Mouse (Mus musculus) right cerebral cortex, postnatal 10 days (tissue): ENCODE results near the gene Mmachc.

ENCODE experiments used
- DNase-seq, 2 experiments: peaks; one replicate each; pipeline ENCODE4 v3.0.0; 2021; ENCODE audit warnings: low spot score in 2 of 2

The Mmachc gene

DNA sequence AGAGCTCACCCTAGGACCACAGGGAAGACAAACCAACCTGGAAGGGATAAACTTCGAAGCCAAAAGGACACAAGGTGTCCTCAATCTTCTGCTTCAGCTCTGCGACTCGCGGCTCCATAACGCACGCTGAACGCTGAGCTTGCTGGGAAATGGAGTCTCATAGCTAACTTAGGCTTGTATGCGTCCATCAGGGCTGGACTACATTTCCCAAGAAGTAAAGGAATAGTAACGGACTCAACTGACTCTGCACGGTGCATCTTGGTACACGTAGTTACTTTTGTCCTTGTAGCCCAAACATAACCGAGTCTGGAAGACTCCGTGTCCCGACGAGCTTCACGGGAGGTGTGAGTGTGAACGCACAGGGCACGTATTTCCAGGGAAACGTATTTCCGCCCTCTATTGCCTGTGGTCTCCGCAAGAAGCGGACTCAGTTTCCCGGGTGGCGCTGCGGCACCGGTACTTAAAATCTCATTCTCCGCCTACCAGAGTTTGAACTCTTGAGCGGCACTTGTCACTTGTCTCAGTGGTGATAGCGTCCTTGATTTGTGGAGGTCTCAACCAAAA, at the start of gene Mmachc, which contains the start of gene Ccdc163:
Mmachc (minus strand) TSS at position 206 of the 564 bp plus-strand sequence.
Ccdc163 (plus strand) TSS at position 309 of the 564 bp plus-strand sequence.
- peak; percentile 97 to 98 for DNase-seq

DNA sequence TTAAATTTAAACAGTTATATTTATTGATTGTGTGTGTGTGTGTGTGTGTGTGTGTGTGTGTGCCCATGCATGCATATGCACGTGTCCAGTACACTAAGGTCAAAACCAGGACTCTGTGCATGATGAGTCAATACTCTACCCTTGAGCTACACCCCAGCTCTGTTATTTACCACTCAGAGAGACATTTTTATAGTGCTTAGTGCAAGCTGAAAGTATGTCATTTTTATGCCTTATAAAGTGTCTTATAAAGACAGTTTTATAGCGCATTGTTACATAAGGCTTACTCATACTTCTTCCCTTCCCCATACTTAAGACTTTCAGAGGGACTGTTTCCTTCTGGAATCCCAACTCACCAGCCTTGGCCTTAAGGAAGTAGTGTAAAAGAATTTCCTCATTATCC, 41.5 kb upstream of the Mmachc start:
- no peak for DNase-seq

DNA sequence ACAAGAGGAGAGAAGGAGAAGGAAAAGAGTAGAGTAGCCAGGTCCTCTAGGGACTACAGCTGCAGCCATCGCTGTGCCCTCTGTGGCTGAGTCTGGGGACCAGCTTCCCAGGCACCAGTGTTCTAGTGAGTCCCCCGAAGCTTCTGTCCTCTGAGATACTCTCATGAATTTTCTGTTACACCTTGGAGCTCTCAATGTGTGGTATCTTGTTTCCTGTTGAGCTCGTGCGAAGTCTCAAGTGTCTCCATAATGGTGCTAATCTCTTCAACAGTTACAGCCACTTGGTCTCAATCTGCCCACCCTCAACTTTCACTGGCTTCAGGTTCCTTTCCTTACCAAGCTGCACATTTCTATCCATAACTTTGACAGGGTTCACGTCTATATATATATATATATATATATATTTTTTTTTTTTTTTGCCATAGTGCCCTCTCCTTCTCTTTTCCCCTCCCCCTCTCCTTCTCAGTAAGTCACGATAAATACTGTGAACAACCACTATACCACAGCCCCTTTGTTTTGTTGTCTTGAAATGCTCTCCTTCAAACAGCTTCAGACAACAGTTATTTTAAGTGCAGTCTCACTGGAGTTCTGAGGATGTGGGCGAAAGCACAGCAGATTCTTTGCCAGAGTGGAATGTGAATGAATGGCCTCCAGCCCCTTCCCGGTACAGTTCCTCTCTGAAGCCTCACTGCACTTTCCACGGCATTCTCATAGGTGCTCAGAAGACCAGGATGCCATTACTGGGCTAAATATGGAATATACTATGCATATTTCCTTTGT, 31.0 kb upstream of the Mmachc start:
- no peak for DNase-seq

DNA sequence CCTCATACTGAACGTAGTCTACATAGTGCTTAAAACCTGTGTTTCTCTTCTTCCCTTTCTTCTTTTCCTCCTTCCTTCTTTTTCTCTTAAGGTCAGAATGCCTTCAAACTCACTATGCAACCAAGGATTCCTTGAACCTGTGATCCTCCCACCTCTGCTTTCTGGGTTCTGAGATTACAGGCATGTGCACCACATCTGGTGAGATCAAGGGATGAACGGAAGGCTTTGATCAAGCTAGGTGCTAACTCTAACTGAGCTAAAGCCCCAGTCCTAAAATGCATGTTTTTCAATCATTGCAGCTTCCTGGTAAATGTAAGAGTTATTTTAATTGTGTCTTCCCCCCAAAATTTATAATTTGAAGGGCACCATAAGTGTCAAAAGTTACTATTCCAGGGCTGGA, 26.8 kb upstream of the Mmachc start:
- DNase-seq = no peak

DNA sequence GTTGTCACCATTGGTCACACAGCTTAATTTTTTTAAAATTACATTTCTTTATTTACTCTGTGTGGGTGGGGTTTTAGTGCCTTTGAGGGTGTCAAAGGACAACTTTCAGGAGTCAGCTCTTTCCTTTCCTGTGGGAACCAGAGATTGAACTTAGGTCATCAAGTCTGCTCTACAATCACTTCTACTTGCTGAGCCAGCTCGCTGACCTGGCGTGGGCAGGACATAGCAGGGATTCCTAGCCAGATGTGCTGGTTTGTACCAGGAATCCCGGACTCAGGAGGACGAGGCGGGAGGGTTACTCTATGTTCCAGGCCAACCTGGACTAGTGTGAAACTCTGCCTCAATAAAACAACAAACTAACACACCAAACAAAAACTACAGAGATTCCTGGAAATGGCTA, 24.1 kb upstream of the Mmachc start:
- no peak for DNase-seq

DNA sequence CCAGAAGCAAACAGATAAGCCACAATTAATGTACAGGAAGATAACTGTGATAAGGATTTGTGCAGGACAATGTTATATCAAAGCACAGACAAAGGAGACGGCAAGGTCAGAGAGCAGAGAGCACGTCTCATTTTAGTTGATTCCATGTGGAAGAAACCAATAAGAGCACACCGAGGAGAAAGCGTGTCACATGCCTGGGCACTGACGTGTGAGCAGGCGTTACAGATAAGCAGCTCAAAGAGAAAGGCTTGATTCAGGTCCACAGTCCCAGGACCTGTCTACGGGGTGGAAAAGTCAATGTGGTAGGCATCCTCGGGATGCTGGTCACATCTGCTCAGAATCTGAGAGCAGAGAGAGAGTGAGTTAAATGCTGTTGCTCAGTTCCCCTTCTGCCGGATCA, 22.9 kb upstream of the Mmachc start:
- DNase-seq = no peak

DNA sequence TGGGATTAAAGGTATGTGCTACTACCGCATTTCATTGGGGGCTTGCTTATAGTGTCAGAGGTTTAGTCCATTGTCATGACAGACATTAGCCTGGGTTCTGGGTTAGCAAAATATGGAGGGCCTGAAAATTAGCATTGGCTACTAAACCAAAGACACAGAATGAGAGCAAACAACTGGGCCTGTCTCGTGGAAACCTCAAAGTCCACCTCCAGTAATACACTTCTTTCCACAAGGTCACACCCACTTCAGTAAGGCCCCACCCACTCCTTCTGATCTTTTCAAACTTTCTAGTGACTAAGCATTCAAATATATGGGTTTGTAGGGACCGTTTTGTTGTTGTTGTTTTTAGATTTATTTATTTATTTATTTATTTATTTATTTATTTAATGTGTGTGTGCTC, 21.3 kb upstream of the Mmachc start:
- no peak for DNase-seq

DNA sequence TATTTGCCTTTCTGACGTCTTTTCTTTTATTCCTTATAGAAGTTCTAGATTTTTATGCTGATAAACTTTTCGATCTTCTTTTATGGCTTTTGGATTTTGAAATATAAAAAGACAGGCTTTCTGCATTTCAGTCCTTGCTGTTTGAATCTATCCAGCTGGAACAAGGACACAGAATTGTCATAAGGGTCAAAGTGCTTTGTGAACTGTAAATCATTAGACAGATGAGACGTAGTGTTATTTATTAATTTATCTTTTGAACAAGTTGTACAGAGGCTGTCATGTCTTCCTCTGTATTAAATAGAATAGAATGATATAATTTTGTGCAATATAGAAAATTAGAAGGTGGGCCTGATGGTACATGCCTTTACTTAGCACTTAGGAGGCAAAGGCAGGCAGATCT, 19.2 kb upstream of the Mmachc start:
- DNase-seq = no peak

DNA sequence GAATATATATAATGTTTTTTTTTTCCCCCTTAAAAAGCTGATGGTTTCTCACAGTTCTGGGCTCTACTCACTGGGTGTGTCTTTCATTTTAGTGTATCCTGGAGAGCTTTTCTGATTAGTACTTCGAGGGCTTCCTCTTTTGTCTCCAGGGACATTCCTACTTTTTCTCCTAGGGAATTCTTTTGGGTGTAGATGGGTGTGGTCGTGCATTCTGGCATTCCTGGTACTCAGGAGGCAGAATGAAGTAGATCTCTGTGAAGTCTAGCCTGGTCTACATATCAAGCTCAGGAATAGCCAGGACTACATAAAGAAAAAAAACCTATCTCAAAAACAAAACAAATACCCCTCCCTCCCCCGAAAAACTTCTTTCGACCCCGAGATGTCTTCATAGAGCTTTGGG, 17.2 kb upstream of the Mmachc start:
- no peak for DNase-seq

DNA sequence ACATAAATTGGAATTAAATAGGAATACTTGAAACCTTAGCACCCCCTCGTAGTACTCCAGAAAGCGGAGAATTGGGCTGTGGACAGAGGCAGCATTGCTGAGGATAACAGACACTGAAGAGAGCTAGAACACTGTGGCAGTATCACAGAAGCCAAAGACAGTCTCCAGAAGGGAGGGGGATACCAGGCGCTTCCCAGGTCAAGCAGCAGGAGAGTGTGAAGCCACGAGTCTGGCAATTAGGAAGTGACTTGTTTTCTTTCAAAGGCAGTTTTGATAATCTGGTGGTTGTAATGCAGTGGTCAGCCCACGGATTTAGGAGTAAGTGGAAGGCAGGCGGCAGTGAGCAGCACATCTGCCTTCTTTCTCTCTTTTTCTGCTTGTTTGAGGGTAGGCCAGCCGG, 14.0 kb upstream of the Mmachc start:
- DNase-seq = no peak

DNA sequence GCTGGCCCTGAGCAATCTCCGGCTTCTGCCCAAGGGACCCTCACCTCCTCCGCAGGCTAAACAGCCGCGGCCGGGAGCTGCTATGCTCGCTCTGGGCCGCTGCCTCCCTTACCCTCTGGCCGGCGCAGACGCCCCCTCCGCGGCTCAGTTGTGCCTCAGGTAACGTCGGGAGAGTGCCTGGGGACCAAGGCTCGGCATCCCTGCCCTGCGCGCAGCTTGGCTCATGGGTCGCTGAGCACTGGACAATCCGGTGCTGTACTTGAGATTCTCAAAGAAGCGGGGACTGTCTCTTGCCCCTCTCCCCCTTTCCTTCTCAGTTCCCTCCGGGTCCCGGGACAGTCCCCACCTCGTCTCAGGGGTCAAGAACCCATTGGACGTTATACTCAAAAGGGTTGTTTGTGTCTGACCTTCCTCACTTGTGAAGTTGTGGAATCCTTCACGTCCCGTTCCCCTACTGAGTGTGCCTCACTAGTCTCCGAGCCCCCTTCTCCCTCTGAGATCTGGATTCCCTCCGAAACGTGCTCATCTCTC, 13.0 kb upstream of the Mmachc start:
- DNase-seq = no peak

DNA sequence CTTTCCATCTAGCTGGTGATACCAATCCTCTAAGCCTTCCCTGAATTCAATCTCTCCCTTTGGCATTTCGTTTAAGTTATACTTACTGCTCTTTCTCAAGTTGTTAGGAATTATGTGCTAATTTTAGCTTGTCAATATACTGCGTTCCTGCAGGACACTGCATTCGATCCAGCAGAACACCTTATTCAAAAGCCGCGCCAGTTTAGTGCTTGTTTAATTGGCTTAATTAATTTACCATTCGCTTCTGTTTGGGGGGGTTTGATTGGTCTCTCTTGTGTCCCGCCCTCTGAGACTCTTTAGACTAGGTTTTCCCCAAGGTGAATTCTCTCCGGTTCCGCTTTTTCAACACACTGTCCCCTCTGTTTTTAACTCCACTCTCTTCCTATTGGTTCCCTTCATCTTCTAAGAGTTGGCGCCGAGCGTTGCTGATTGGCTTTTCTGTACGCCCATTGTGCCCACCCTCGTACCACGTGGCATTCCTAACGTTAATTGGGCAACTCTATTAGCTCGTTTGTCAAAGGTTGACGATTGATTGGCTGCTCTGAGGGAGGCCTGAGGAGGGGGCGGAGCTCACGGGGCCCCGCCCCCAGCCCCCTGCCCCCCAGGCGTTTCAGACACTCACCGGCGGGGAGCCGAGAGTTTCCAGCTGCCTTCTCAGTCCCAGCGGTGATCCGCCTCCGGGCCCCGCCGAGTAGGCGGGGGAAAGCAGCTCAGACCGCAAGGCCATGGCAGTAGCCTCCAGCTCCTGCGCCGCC, 12.3 kb upstream of the Mmachc start, which contains the start of gene Tesk2:
Tesk2 (plus strand) TSS at position 606 of the 755 bp plus-strand sequence.
- peak; percentile 96 to 98 for DNase-seq

DNA sequence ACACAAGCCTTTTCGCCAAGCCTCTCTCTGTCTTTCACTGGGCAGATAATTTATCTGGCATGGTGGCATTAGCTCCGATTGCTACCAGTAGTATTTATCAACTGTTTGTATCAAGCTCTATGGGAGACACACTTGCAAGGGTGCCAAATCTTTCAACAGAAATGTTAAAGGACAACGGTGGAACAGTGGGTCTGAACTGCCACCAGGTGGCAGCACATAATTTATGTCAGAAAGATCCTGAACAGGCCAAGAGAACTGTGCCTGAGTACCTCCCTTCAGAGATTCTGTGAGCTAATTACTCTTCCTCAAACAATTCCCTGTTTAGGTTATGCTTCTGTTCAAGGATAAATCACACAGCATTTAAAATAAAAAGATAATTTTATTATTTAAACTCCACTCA, 11.2 kb upstream of the Mmachc start:
- peak; percentile 78 to 85 for DNase-seq

DNA sequence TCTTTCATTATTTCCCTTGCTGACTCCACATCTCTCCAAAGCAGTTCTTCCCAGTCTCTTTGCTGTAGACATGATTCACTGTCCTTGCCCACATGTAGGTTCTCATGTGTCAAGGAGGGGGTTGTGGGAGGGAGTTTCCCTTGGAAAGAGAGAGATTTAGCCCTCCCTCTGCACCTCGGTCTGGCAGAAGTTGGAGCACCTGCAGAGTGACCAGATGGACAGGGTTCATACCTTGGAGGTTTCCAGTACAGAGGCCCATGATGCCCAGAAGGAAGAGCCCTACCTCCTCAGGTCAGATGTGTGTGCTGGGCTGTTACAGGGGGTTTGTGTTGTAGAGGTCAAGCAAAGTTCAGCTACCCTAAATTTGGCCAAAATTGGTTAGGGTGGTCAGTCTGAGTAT, 4.3 kb upstream of the Mmachc start:
- DNase-seq = no peak

DNA sequence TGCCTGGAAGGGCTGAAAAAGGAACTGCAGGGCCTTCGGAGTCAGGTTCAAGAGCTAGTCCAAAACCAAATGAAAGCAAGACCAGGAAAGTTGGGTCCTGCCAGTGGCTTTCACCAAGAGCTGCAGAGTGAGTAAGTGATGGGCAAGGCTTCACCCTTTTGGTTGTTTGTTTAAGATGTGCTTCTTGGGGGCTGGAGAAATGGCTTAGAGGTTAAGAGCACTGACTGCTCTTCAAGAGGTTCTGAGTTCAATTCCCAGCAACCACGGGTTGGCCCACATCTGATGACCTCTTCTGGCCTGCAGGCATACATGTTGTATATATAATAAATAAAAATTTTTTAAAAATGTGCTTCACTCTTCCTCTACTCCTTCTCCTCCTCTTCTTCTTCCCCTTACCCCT, 1.9 kb upstream of the Mmachc start:
- DNase-seq = no peak

DNA sequence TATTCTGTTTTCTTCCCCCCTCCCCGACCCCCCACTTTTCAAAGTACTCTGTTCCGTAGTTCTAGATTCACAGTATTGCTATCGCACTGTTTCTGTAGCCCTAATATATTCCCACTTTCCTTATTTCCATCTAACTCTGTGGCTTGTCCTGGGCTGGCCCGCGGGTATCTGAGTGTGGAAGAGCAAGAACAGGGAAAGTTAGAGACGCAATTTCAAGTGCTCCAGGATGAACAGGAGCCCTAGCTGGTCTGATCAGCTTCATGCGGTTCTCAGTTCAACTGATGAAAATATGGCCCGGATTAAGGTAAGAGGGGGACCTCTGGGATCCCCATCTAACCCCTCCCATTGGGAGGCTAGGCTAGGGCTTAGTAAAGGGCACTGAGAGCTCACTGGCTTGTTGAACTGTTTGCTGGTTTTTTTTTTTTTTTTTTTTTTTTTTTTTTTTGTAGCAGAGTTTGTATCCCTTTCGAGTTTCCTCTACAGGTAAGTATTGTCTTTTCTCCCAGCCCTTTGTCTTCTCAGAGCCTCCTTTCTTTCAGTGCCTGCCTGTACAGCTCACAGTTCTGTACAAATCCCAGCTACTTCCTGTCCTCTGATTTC, 685 bp upstream of the Mmachc start:
- DNase-seq = no peak

DNA sequence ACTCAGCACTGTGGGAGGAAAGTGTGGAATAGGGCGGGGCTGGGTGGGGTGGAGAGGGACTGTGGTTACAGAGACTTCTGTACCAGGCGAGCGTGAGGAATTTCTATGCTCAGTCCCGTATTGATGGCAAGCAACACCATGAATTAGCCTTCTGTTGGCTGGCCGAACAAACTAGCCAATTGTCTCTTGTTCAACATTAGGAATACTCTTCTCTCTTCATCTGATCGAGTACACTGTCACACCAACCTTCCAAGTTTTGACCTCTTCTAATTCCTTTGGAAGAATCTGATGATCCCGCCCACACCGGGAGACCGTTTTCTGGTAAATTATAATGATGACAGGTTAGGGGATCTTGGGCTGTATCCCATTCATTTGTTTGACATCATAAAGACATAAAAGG, 540 bp downstream of the Mmachc start:
- DNase-seq = peak in 1 of 2 experiments; percentile 49

DNA sequence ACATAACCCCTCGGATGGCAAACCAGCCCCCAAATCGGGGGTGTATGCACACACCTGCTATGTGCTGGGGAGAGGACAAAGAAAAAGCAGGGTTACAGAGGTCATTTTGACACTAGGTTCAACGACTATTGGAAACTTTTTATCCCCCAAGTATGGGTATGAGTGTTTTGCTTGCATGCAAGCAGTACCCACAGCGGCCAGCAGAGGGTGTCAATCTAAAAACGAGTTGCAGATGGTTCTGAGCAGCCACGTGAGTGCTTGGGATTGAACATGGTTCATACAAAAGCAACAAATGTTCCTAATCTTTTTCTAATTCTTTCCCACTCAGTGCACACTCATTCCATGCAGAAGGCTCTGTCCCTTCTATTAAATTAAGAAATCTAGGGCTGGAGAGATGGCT, 4.4 kb downstream of the Mmachc start:
- peak; percentile 63 to 64 for DNase-seq

DNA sequence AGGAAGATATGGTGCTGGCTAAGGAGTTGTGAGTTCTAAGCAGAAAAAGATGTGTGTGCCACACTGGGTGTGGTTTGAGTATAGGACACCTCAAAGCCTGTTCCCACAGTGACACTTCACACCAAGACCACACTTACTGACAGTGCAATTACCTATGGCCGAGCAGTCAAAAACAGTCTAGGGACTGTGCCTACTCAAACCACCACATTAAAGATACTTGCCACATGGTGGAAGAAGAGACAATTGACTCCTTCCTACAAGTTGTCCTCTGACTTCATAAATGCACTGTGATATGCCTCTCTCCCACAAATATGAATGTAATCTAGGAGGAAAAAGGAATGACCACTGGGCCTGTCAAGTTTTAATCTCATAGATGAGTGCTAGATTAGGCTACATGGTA, 7.2 kb downstream of the Mmachc start:
- DNase-seq = no peak

DNA sequence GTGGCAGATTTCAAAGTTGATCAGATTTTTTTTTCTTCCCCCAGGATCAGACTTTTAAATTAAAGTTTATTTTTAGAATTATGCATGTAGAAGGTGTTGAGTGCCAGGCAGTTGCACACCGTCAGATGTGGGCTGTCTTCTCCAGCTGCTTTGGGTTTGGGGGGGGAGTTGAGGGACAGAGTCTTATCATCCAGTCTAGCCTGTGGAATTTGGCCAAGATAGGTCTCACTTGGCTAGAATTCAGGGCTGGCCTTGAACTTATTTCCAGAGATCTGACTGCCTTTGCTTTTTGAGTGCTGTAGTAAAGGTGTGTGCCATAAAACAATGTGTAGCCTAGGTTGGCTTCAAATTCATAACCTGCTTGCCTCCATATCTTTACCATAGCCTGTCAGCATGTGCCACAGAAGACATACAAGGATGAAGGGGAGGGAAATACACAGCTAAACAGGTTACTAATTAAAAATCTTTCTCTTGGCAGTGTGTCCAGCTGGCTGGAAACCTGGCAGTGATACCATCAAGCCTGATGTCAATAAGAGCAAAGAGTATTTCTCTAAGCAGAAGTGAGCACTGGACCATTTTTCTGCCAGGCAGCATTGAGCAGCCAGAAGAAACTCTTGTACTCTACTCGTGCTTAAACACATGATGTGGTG, 9.4 kb downstream of the Mmachc start:
- DNase-seq = no peak

DNA sequence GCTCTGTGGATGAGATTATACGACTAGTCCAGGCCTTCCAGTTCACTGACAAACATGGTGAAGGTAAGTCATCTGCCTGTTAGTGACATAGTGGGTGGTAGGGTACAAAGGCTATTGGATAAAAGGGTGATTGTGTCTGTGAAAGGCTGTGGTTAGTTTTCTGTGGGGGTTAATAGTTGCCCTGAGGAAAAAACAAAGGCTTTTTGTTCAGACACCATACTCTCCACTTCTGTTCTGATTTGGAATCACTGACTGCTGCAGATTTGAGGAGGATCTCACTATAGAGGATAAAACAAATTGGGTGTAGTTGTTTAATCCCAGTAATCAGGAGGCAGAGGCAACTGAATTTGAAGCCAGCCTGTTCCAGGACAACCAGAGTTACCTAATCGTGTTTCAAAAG, 14.4 kb downstream of the Mmachc start:
- DNase-seq = no peak

DNA sequence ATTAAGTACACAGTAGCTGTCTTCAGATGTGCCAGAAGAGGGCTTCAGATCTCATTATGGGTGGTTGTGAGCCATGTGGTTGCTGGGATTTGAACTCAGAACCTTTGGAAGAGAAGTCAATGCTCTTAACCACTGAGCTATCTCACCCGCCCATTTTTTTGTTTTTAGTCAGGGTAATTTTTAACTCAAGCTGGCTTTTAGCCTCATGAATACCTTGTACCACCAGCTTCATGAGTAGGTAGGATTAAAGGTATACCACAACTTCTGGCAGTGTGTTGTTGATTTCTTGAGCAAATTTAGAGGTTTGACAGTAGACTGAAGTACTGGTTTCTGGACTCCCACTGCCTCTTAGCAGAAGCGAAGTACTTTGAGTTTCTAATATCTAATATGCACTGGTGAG, 16.1 kb downstream of the Mmachc start:
- no peak for DNase-seq
